Mouse (Mus musculus) ovary, adult 2 months (tissue): ENCODE measurements around the gene A730071L15Rik. TPM values are rescaled to one million over a fixed set of nuclear protein-coding genes. Genes with fewer than 3 reads are reported as not detected.

ENCODE experiments used
- polyA plus RNA-seq: library from polyadenylated mRNA; depleted of rRNA; stranded (reverse); fragments of >200 nt; gene quantifications from 2 replicates; pipeline ENCODE4 v1.2.3, GENCODE M21; 2012; rRNA removed

The A730071L15Rik gene
- 0.09 TPM in 1 of 2 replicates, not detected in the other for polyA plus RNA-seq

DNA sequence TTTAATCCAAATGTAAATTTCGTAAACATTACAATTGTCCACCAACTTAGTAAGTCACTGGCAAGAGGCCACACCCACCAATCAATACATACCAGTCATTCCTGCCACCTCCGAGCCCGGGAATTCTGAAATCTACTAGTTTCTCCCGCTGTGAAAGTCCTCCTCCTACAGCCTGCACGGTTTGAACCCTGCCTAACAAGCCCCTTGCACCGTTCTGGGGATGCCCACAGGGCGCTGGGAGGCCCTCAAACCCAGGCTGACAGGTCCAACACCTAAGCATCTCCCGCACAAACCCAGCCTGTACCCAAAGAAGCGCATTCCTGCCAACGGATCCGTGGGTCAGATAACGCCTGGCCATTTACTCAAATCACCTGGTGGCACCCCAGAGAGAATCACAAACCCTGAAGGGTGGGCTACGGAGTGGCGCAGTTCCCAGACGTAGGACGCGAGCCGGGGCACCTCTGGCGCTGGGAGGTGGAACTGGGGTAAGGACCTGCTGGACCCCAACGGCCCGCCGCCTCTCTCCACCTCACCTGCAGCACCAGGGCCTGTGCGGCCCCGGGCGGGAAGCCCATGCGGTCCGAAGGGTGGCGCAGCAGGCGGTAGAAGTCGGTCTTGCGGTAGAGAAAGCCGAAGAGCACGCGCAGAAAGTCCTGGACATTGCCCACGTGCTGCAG lies at the start of gene A730071L15Rik:
Gene A730071L15Rik (plus strand): TSS at position 620 of the 677 bp plus-strand sequence.

DNA sequence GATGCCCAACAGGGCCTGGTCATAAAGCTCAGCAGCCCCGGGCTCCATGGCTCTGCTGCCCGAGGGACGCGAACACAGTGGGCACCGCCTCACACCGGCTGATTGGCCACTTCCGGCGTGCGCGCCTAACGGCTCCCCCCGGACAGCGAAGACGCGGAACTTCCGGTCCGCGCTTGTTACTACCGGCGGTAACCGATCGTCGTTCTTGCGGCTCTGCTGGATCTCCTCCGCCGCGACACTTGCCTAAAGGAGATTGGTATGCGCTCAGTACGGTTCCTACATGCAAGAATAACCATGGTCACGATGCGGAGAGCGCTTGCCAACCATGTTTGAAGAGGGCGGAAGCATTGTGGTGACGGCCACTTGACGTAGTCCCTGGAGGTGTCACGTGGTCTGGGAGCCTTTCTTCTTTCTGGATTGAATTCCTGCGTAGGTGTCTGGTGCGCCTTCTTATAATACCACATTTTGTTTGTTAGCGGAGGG lies 299 bp downstream of the A730071L15Rik start, which contains the start of gene Nudcd3:
Gene Nudcd3 (minus strand): TSS at position 329 of the 483 bp plus-strand sequence.

DNA sequence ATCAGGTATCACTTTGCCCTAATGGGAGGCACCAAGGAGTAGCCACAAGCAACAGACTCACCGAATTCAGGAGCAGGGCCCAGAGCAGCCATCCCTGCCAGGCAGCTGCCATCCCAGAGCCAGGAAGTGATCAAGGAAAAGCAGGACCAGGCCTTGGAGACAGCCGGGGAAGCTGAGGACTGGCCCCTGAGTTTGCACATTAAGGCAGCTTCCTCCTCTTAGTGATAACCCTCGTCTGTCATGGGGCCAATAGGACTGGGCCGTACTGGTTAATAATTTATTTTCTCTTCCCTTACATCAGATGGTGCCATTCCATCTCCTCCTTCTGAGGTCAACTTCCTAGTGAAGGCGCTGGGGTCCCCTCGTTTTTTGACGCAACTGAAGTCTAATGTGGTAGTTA lies 30.2 kb downstream of the A730071L15Rik start, which contains the start of gene Npc1l1:
Gene Npc1l1 (minus strand): TSS at position 132 of the 400 bp plus-strand sequence.

Other genes with a start within 250 kb of the A730071L15Rik start
- gene Gck, start 249.9 kb upstream of the A730071L15Rik start, polyA plus RNA-seq: 2.8 and 3.7 TPM in 2 replicates
- 67.8 and 75.0 TPM in 2 replicates for gene Ykt6, start 244.3 kb upstream of the A730071L15Rik start, polyA plus RNA-seq
- gene Camk2b, start 133.7 kb upstream of the A730071L15Rik start, polyA plus RNA-seq: 4.3 and 4.9 TPM in 2 replicates
- gene Nudcd3, start 386 bp downstream of the A730071L15Rik start, polyA plus RNA-seq: 38.8 and 40.4 TPM in 2 replicates
- 0.38 and 0.66 TPM in 2 replicates for gene Npc1l1, start 30.1 kb downstream of the A730071L15Rik start, polyA plus RNA-seq
- 32.2 and 37.2 TPM in 2 replicates for gene Ddx56, start 67.7 kb downstream of the A730071L15Rik start, polyA plus RNA-seq
- gene Tmed4, start 74.8 kb downstream of the A730071L15Rik start, polyA plus RNA-seq: 97.7 and 158 TPM in 2 replicates
- 116 and 128 TPM in 2 replicates for gene Ogdh, start 91.6 kb downstream of the A730071L15Rik start, polyA plus RNA-seq
- gene Zmiz2, start 189.0 kb downstream of the A730071L15Rik start, polyA plus RNA-seq: 47.7 and 61.9 TPM in 2 replicates
- 328 and 662 TPM in 2 replicates for gene Ppia, start 215.4 kb downstream of the A730071L15Rik start, polyA plus RNA-seq
- 76.3 and 94.5 TPM in 2 replicates for gene H2afv, start 244.4 kb downstream of the A730071L15Rik start, polyA plus RNA-seq